37 mouse cellular contexts compared by ENCODE assay signal in the genomic region with DNA sequence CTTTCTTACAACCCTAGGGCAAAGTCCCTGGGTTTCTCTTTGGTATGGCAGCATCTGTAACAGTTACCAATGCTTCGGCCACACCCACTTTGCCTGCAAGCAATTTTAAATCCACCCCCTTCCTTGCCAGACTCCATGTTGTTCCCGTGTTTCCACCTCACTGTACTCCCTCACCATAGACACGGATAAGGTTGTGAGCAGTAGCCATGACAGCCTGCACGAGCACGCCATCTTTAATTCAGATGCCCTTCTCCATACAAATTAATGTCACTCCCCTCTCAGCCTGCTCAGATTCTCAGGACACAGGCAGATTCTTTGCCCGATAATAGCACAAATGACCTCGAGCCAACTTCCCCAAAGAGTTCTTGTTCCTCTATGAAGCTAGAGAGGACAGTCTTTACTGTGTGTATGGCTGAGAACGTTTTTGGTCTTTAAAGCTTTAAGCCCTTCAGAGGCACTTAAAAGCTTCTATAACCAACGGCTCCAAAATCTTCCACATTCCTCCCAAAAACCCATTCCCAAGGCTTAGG. TPM values are rescaled to one million over a fixed set of nuclear protein-coding genes. Genes with fewer than 3 reads are reported as not detected.
DNase-seq lines count a peak whose midpoint lies in the region; ATAC-seq and TF ChIP-seq lines count a peak whose summit lies in the region.
"Had no signal": no experiment of that assay in that cellular context is flagged by ENCODE, and none has a peak within 500 bp of the region (broad histone marks: within the 10 kb centered on the region; RNA-seq: fewer than 3 reads in every experiment).

No protein-coding gene starts in this region.

- H3K27me3 ChIP-seq in liver, adult 2 months (ENCODE audit: control insufficient read depth, insufficient read depth, low read length) = no peaks in the 10 kb centered on the region
- H3K27me3 ChIP-seq in liver, embryonic 11.5 days (replicated peaks; ENCODE audit: control insufficient read depth, insufficient read depth, low read length) = no peaks in the 10 kb centered on the region
- H3K27me3 ChIP-seq: CH12.LX; forebrain, embryonic 13.5 days; liver, embryonic 15.5 days; midbrain, embryonic 15.5 days; neural tube, embryonic 13.5 days had no signal

- no peak overlapping the region for H3K4me3 ChIP-seq in liver, adult 2 months (ENCODE audit: insufficient read depth, low read depth, low read length)
- H3K4me3 ChIP-seq in liver, embryonic 11.5 days (ENCODE audit: low read depth, low read length) = no peak overlapping the region
- H3K4me3 ChIP-seq in brown adipose tissue, adult 24 weeks (ENCODE audit: insufficient read depth, low read depth, low read length) = no peak overlapping the region
- no peak overlapping the region for H3K4me3 ChIP-seq in macrophage (ENCODE audit: inconsistent target)
- H3K4me3 ChIP-seq: forebrain, embryonic 13.5 days; hindbrain, embryonic 10.5 days; liver, embryonic 15.5 days; midbrain, embryonic 15.5 days; myocyte; neural tube, embryonic 13.5 days had no signal

- H3K9me3 ChIP-seq in liver, embryonic 11.5 days (ENCODE audit: control insufficient read depth, low read length) = no peaks in the 10 kb centered on the region
- H3K9me3 ChIP-seq: forebrain, embryonic 13.5 days; G1E; hindbrain, embryonic 10.5 days; liver, embryonic 15.5 days; midbrain, embryonic 15.5 days; neural tube, embryonic 13.5 days had no signal

- no peak for TF ChIP-seq POLR2A in liver, adult 2 months (IDR thresholded peaks at IDR 0.05; ENCODE audit: extremely low read depth, insufficient read depth, low read length)

- no peak for ATAC-seq in liver, embryonic 11.5 days (replicated peaks; ENCODE audit: low FRiP score)
- ATAC-seq: forebrain, embryonic 13.5 days; hindbrain, embryonic 16.5 days; lung, postnatal 0 days; midbrain, embryonic 15.5 days had no signal

- no peak overlapping the region for H3K9ac ChIP-seq in liver, adult 2 months (ENCODE audit: low read depth, low read length)
- H3K9ac ChIP-seq in liver, embryonic 11.5 days (ENCODE audit: low read depth, low read length) = no peak overlapping the region
- H3K9ac ChIP-seq: forebrain, embryonic 13.5 days; liver, embryonic 15.5 days; midbrain, embryonic 15.5 days; neural tube, embryonic 13.5 days had no signal

- peaks cover 11% of the 10 kb centered on the region for H3K36me3 ChIP-seq in liver, adult 2 months (ENCODE audit: control insufficient read depth, insufficient read depth, low read length)
- peaks cover 26% of the 10 kb centered on the region for H3K36me3 ChIP-seq in liver, embryonic 11.5 days (ENCODE audit: control insufficient read depth, insufficient read depth, low read length)
- peaks cover 41% of the 10 kb centered on the region for H3K36me3 ChIP-seq in macrophage (ENCODE audit: inconsistent target)
- H3K36me3 ChIP-seq: midbrain, embryonic 15.5 days had no signal

- H3K27ac ChIP-seq in liver, adult 2 months (replicated peaks; ENCODE audit: insufficient read depth, low read depth, low read length) = 0 out of 2 replicates have a peak overlapping the region, but pooled peaks have one; percentile 20
- H3K27ac ChIP-seq in liver, embryonic 11.5 days (ENCODE audit: low read depth, low read length) = no peak overlapping the region
- peak overlapping the region; percentile 36 for H3K27ac ChIP-seq in brown adipose tissue, adult 24 weeks (replicated peaks; ENCODE audit: low read depth, low read length)
- peak overlapping the region; percentile 46 for H3K27ac ChIP-seq in macrophage
- H3K27ac ChIP-seq: forebrain, embryonic 13.5 days; hindbrain, embryonic 10.5 days; liver, embryonic 15.5 days; midbrain, embryonic 15.5 days; neural tube, embryonic 13.5 days; stomach, postnatal 0 days had no signal

- H3K4me1 ChIP-seq in liver, adult 2 months (ENCODE audit: control insufficient read depth, insufficient read depth, low read length) = peaks cover 44% of the 10 kb centered on the region
- H3K4me1 ChIP-seq in liver, embryonic 11.5 days (replicated peaks; ENCODE audit: control insufficient read depth, insufficient read depth, low read length) = peaks cover 22% of the 10 kb centered on the region
- peaks cover 34% of the 10 kb centered on the region for H3K4me1 ChIP-seq in brown adipose tissue, adult 24 weeks (ENCODE audit: control insufficient read depth, insufficient read depth, insufficient read length, low read length)
- H3K4me1 ChIP-seq: midbrain, embryonic 15.5 days had no signal

- no peak for TF ChIP-seq CTCF in liver, adult 2 months (IDR thresholded peaks at IDR 0.05; ENCODE audit: low read depth, low read length)

- no peak overlapping the region for H3K4me2 ChIP-seq in liver, embryonic 11.5 days
- H3K4me2 ChIP-seq: forebrain, embryonic 13.5 days; heart, embryonic 11.5 days; liver, embryonic 15.5 days; midbrain, embryonic 15.5 days; neural tube, embryonic 13.5 days had no signal

- H3K79me2 ChIP-seq in liver, adult 2 months (ENCODE audit: control insufficient read depth, insufficient read depth, low read length) = peaks cover 34% of the 10 kb centered on the region
- H3K79me2 ChIP-seq in macrophage (ENCODE audit: inconsistent target) = peaks cover 94% of the 10 kb centered on the region

- WGBS in liver, adult 2 months = 82% methylated on average over 9 of the region's 9 CpGs
- 74% methylated on average over 9 of the region's 9 CpGs for WGBS in liver, embryonic 11.5 days
- 42% methylated on average over 9 of the region's 9 CpGs for WGBS in macrophage (ENCODE audit: missing documents)

- DNase-seq in liver, adult 2 months (ENCODE audit: extremely low read depth, low read depth, low spot score) = peak; percentile 36
- no peak for DNase-seq in liver, embryonic 11.5 days (ENCODE audit: low spot score)
- DNase-seq in lung, postnatal 25 days (ENCODE audit: low spot score) = no peak
- no peak for DNase-seq in cerebellum, adult 11 months
- DNase-seq in left cerebral cortex, adult 9 months (ENCODE audit: low spot score in 2 of 2) = no peak
- DNase-seq: adrenal gland, adult 2 months; B cell, adult 2 months; cerebellum, adult 2 months; cerebellum, postnatal 36 days; kidney, adult 11 months; layer of hippocampus, adult 9-11 months; retina, postnatal 1 day; right cerebral cortex, postnatal 4 days; thymus, adult 2 months had no signal

RNA-seq across cellular contexts. Expression of a gene that starts 9.2 kb away (rescaled TPM):
- 0.83 TPM in 1 of 2 replicates, not detected in the other for total RNA-seq in liver, adult 2 months (2014; rRNA removed)
- not detected in 2 replicates for polyA plus RNA-seq in liver, adult 2 months (2012; rRNA removed)
- polyA plus RNA-seq in liver, embryonic 11.5 days (2014; fragmentation: Nextera tagmentation; extraction: Ambion mirVana) = not detected in 2 replicates
- polyA plus RNA-seq in brown adipose tissue, adult 24 weeks (2012; ENCODE audit: insufficient read depth, insufficient read length, missing spikeins) = 13.8 TPM in 1 of 2 replicates, not detected in the other
- not detected for total RNA-seq in macrophage (2018; cell fraction: chromatin; rRNA removed)
- total RNA-seq in macrophage (2018; cell fraction: cytosol; rRNA removed) = under 1 TPM in 8 of 26 experiments, not detected in 18; 0.23 to 0.80 (median 0.37) TPM
- 1 to 10 TPM in 1 of 26 experiments, not detected in 25; 1.6 TPM for total RNA-seq in macrophage (2018; cell fraction: nucleus; rRNA removed)
- polyA plus RNA-seq in macrophage (2018) = not detected in 3 replicates
- total RNA-seq: CH12.LX; gastrocnemius, adult 18-20 months; left cerebral cortex, postnatal 10 days; megakaryocyte-erythroid progenitor cell, adult 5-6 weeks had no signal
- polyA plus RNA-seq: adrenal gland, adult 2 months; cerebellum, adult 2 months; embryonic facial prominence, embryonic 14.5 days; forebrain, embryonic 13.5 days; G1E; gonadal fat pad, adult 2 months; heart, embryonic 11.5 days; heart, postnatal 0 days; hindbrain, embryonic 10.5 days; hindbrain, embryonic 16.5 days; kidney, embryonic 16.5 days; large intestine, adult 2 months; limb, embryonic 11.5 days; lung, postnatal 0 days; midbrain, embryonic 15.5 days; myocyte; neural tube, embryonic 13.5 days; stomach, postnatal 0 days; thymus, adult 2 months had no signal

RNA-seq across cellular contexts. Expression of a gene that starts 9.7 kb away (rescaled TPM):
- total RNA-seq in liver, adult 2 months (2014; rRNA removed) = 69.1 and 84.2 TPM in 2 replicates
- 115 and 144 TPM in 2 replicates for polyA plus RNA-seq in liver, adult 2 months (2012; rRNA removed)
- polyA plus RNA-seq in liver, embryonic 11.5 days (2014; fragmentation: Nextera tagmentation; extraction: Ambion mirVana) = 66.7 and 70.9 TPM in 2 replicates
- 147 and 149 TPM in 2 replicates for polyA plus RNA-seq in brown adipose tissue, adult 24 weeks (2012; ENCODE audit: insufficient read depth, insufficient read length, missing spikeins)
- 100 to 1,000 TPM; 154 to 353 (median 191) TPM for total RNA-seq in macrophage (2018; cell fraction: chromatin; rRNA removed)
- 100 to 1,000 TPM; 175 to 241 (median 207) TPM for total RNA-seq in macrophage (2018; cell fraction: cytosol; rRNA removed)
- total RNA-seq in macrophage (2018; cell fraction: nucleus; rRNA removed) = 100 to 1,000 TPM; 188 to 308 (median 236) TPM
- 183 to 327 TPM (median 193 TPM) in 3 replicates for polyA plus RNA-seq in macrophage (2018)

RNA-seq across cellular contexts. Expression of a gene that starts 23.6 kb away (rescaled TPM):
- total RNA-seq in liver, adult 2 months (2014; rRNA removed) = 7.3 and 9.5 TPM in 2 replicates
- polyA plus RNA-seq in liver, adult 2 months (2012; rRNA removed) = 5.0 and 5.1 TPM in 2 replicates
- 29.8 and 32.9 TPM in 2 replicates for polyA plus RNA-seq in liver, embryonic 11.5 days (2014; fragmentation: Nextera tagmentation; extraction: Ambion mirVana)
- 29.5 and 44.8 TPM in 2 replicates for polyA plus RNA-seq in brown adipose tissue, adult 24 weeks (2012; ENCODE audit: insufficient read depth, insufficient read length, missing spikeins)
- 100 to 1,000 TPM; 195 to 513 (median 266) TPM for total RNA-seq in macrophage (2018; cell fraction: chromatin; rRNA removed)
- 100 to 1,000 TPM; 302 to 435 (median 372) TPM for total RNA-seq in macrophage (2018; cell fraction: cytosol; rRNA removed)
- total RNA-seq in macrophage (2018; cell fraction: nucleus; rRNA removed) = 100 to 1,000 TPM; 321 to 683 (median 404) TPM
- polyA plus RNA-seq in macrophage (2018) = 357 to 533 TPM (median 380 TPM) in 3 replicates
